Mouse (Mus musculus) heart, embryonic 16.5 days (tissue): ENCODE results near the gene Sh2d6. TPM values are rescaled to one million over a fixed set of nuclear protein-coding genes. Genes with fewer than 3 reads are reported as not detected.
A peak's percentile ranks its signal among the peaks of the same experiment; 100 is the strongest.

Source experiments
- ATAC-seq: fragments of 200-750 bp; cut with Nextera tagmentation; replicated peaks from 2 replicates; pipeline ENCODE4 v1.8.0; 2017; ENCODE audit warnings: moderate number of reproducible peaks; ENCODE audit not compliant: insufficient read depth, low FRiP score; ENCODE audit errors: extremely low read depth
- H3K27ac ChIP-seq: fragments of 300-500 bp; sonication (generic); 2 replicates; pipeline ENCODE4 v1.5.1; 2014; ENCODE audit warnings: mild to moderate bottlenecking, low read length, control low read depth, moderate library complexity
- H3K27me3 ChIP-seq: fragments of 300-500 bp; sonication (generic); 2 replicates; pipeline ENCODE4 v1.6.1; 2014; ENCODE audit warnings: low read length, mixed read lengths; ENCODE audit not compliant: control insufficient read depth, insufficient read depth
- H3K36me3 ChIP-seq: fragments of 300-500 bp; sonication (generic); 2 replicates; pipeline ENCODE4 v1.6.1; 2014; ENCODE audit not compliant: control insufficient read depth, insufficient read depth
- H3K4me1 ChIP-seq: fragments of 300-500 bp; sonication (generic); 2 replicates; pipeline ENCODE4 v1.6.1; 2014; ENCODE audit warnings: low read length, mixed read lengths; ENCODE audit not compliant: control insufficient read depth, insufficient read depth
- H3K4me2 ChIP-seq: fragments of 300-500 bp; sonication (generic); 2 replicates; pipeline ENCODE4 v1.6.1; 2014; ENCODE audit warnings: low read depth, mild to moderate bottlenecking, control low read depth, low read length
- H3K4me3 ChIP-seq: fragments of 300-500 bp; sonication (generic); 2 replicates; pipeline ENCODE4 v1.5.1; 2014; ENCODE audit warnings: mild to moderate bottlenecking, control low read depth, low read length
- H3K9ac ChIP-seq: fragments of 300-500 bp; sonication (generic); 2 replicates; pipeline ENCODE4 v1.6.1; 2014; ENCODE audit warnings: low read length, control low read depth
- H3K9me3 ChIP-seq: fragments of 300-500 bp; sonication (generic); replicated peaks from 2 replicates; pipeline ENCODE4 v1.6.1; 2016; ENCODE audit warnings: low read length; ENCODE audit not compliant: control insufficient read depth
- WGBS: fragments of 180-500 bp; shearing (Covaris S2); extraction: QIAGEN DNeasy Blood & Tissue Kit; methylation state at CpG from one replicate; pipeline ENCODE4 v1.1.7; 2014; 5-methylcytosine and 5-hydroxymethylcytosine counted together
- polyA plus RNA-seq: library from polyadenylated mRNA; unstranded; fragments of >200 nt; fragmentation: Nextera tagmentation; extraction: Ambion mirVana; gene quantifications from 2 replicates; pipeline ENCODE4 v1.2.1, GENCODE M21; 2015

Gene Sh2d6
- polyA plus RNA-seq, 1 experiment from 2014 or later, result not detected

- 85% methylated on average over 6 of the region's 6 CpGs for WGBS
- Histone ChIP-seq H3K4me1 (peaks cover 33% of the 10 kb centered on the region), H3K9ac (no peak overlapping the region), H3K27me3 (no peaks in the 10 kb centered on the region), H3K9me3 (no peaks in the 10 kb centered on the region), H3K27ac (no peak overlapping the region), H3K36me3 (no peaks in the 10 kb centered on the region), H3K4me2 (no peak overlapping the region), H3K4me3 (no peak overlapping the region)
- no peak for ATAC-seq
Observed at GRCm38 (mm10) chr6:72515644-72516043, 5.9 kb downstream of the Sh2d6 start.

- no peak for ATAC-seq
- H3K4me2 ChIP-seq, result peak overlapping the region; percentile 80
- no peaks in the 10 kb centered on the region for H3K36me3 ChIP-seq
- H3K27ac ChIP-seq, result peak overlapping the region; percentile 91
- H3K4me1 ChIP-seq, result peaks cover 36% of the 10 kb centered on the region
- H3K27me3 ChIP-seq, result no peaks in the 10 kb centered on the region
- 47% methylated on average over 7 of the region's 7 CpGs for WGBS
- peak overlapping the region; percentile 52 for H3K4me3 ChIP-seq
- H3K9me3 ChIP-seq, result no peaks in the 10 kb centered on the region
- H3K9ac ChIP-seq, result peak overlapping the region; percentile 80
Observed at GRCm38 (mm10) chr6:72513071-72513440, 8.5 kb downstream of the Sh2d6 start.

GRCm38 (mm10) chr6:72512386-72513070 lies 9.0 kb downstream of the Sh2d6 start:
- H3K27me3 ChIP-seq, result no peaks in the 10 kb centered on the region
- WGBS, result 3% methylated on average over 33 of the region's 33 CpGs
- peak overlapping the region; percentile 80 for H3K4me2 ChIP-seq
- no peaks in the 10 kb centered on the region for H3K36me3 ChIP-seq
- H3K9me3 ChIP-seq, result no peaks in the 10 kb centered on the region
- H3K27ac ChIP-seq, result peak overlapping the region; percentile 91
- H3K9ac ChIP-seq, result peak overlapping the region; percentile 80
- peak overlapping the region; percentile 52 for H3K4me3 ChIP-seq
- ATAC-seq, result peak; percentile 84
- peaks cover 36% of the 10 kb centered on the region for H3K4me1 ChIP-seq

- Histone ChIP-seq H3K27ac (peak overlapping the region; percentile 25), H3K36me3 (no peaks in the 10 kb centered on the region), H3K4me2 (no peak overlapping the region), H3K9ac (no peak overlapping the region), H3K4me1 (peaks cover 36% of the 10 kb centered on the region), H3K9me3 (no peaks in the 10 kb centered on the region), H3K27me3 (no peaks in the 10 kb centered on the region), H3K4me3 (no peak overlapping the region)
- 47% methylated on average over 6 of the region's 6 CpGs for WGBS
- ATAC-seq, result no peak; the same call in 1 of the 2 replicates
Observed at GRCm38 (mm10) chr6:72510686-72511421, 10.7 kb downstream of the Sh2d6 start.

- H3K36me3 ChIP-seq, result no peaks in the 10 kb centered on the region
- ATAC-seq, result no peak
- no peak overlapping the region for H3K4me2 ChIP-seq
- no peak overlapping the region for H3K9ac ChIP-seq
- 48% methylated on average over 2 of the region's 2 CpGs for WGBS
- H3K9me3 ChIP-seq, result no peaks in the 10 kb centered on the region
- peaks cover 36% of the 10 kb centered on the region for H3K4me1 ChIP-seq
- H3K27ac ChIP-seq, result peak overlapping the region; percentile 25
- no peak overlapping the region for H3K4me3 ChIP-seq
- no peaks in the 10 kb centered on the region for H3K27me3 ChIP-seq
Observed at GRCm38 (mm10) chr6:72509872-72510435, 11.6 kb downstream of the Sh2d6 start.

GRCm38 (mm10) chr6:72508596-72508995 lies 12.9 kb downstream of the Sh2d6 start:
- H3K9me3 ChIP-seq, result no peaks in the 10 kb centered on the region
- peaks cover 40% of the 10 kb centered on the region for H3K4me1 ChIP-seq
- no peak overlapping the region for H3K4me2 ChIP-seq
- H3K9ac ChIP-seq, result no peak overlapping the region
- no peaks in the 10 kb centered on the region for H3K36me3 ChIP-seq
- no peaks in the 10 kb centered on the region for H3K27me3 ChIP-seq
- no peak for ATAC-seq
- 71% methylated on average over 4 of the region's 4 CpGs for WGBS
- H3K4me3 ChIP-seq, result no peak overlapping the region
- H3K27ac ChIP-seq, result no peak overlapping the region

- peaks cover 17% of the 10 kb centered on the region for H3K4me1 ChIP-seq
- ATAC-seq, result no peak
- no peaks in the 10 kb centered on the region for H3K27me3 ChIP-seq
- no peaks in the 10 kb centered on the region for H3K9me3 ChIP-seq
- WGBS, result 71% methylated on average over 1 of the region's 1 CpGs
- H3K4me2 ChIP-seq, result no peak overlapping the region
- no peaks in the 10 kb centered on the region for H3K36me3 ChIP-seq
- no peak overlapping the region for H3K4me3 ChIP-seq
- H3K9ac ChIP-seq, result no peak overlapping the region
- H3K27ac ChIP-seq, result no peak overlapping the region
Observed at GRCm38 (mm10) chr6:72506104-72506503, 15.4 kb downstream of the Sh2d6 start.

- no peak for ATAC-seq
- 60% methylated on average over 2 of the region's 2 CpGs for WGBS
- Histone ChIP-seq H3K9me3 (no peaks in the 10 kb centered on the region), H3K9ac (no peak overlapping the region), H3K27ac (no peak overlapping the region), H3K27me3 (no peaks in the 10 kb centered on the region), H3K4me3 (no peak overlapping the region), H3K4me2 (no peak overlapping the region), H3K36me3 (no peaks in the 10 kb centered on the region), H3K4me1 (0 out of 2 replicates have a peak, but pooled peaks cover 4% of the 10 kb centered on the region)
Observed at GRCm38 (mm10) chr6:72503939-72504338, 17.6 kb downstream of the Sh2d6 start.

- no peak for ATAC-seq
- no peak overlapping the region for H3K4me2 ChIP-seq
Observed at GRCm38 (mm10) chr6:72503309-72503708, 18.2 kb downstream of the Sh2d6 start.

More at GRCm38 (mm10) chr6:72503309-72503708, 18.2 kb downstream of the Sh2d6 start:
- no peaks in the 10 kb centered on the region for H3K36me3 ChIP-seq
- H3K27me3 ChIP-seq, result no peaks in the 10 kb centered on the region
- no peak overlapping the region for H3K27ac ChIP-seq
- H3K9me3 ChIP-seq, result no peaks in the 10 kb centered on the region
- 0 out of 2 replicates have a peak, but pooled peaks cover 4% of the 10 kb centered on the region for H3K4me1 ChIP-seq
- no peak overlapping the region for H3K4me3 ChIP-seq
- no peak overlapping the region for H3K9ac ChIP-seq
